Mouse (Mus musculus): ENCODE measurements around the gene Stra6. TPM values are rescaled to one million over a fixed set of nuclear protein-coding genes. Genes with fewer than 3 reads are reported as not detected.

Stra6 gene
- polyA plus RNA-seq, 1 experiment from 2014 or later = 47.5 TPM

- Histone ChIP-seq H3K4me2 (no peak overlapping the region), H3K36me3 (no peaks in the 10 kb centered on the region), H3K27ac (replicated peaks) (no peak overlapping the region), H3K4me3 (no peak overlapping the region), H3K27me3 (peaks cover 3% of the 10 kb centered on the region; the same call in 1 of the 2 replicates), H3K4me1 (replicated peaks) (peaks cover 15% of the 10 kb centered on the region), H3K9ac (no peak overlapping the region), H3K9me3 (peaks cover 4% of the 10 kb centered on the region; the same call in 1 of the 2 replicates)
- 66% methylated on average over 5 of the region's 5 CpGs for WGBS
- ATAC-seq (ENCODE audit: low read depth) = no peak
These were observed 99.6 kb downstream of the Stra6 start for GRCm38 (mm10) chr9:58163146-58163545.

DNA sequence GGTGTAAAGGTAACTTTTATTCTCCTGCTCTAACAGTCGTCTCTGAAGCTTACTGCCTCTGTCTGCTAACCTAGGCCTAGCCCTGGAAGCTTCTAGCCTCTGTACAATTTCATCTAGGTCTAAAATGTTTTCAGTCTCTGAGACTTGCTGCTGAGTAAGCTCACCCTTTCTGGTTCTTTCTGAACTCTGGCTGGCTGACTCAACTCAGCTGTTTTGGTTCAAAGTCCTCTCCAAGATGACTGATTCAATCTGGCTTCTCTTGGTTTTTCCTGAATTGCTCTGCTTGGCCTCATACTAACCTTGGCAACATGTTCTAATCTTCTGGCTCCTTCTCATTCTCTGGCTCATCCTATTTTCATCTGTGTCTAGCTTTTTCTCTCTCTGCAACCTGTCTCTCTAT, 102.2 kb downstream of the Stra6 start:
- Histone ChIP-seq H3K27me3 (0 out of 2 replicates have a peak, but pooled peaks cover 3% of the 10 kb centered on the region), H3K9ac (no peak overlapping the region), H3K27ac (replicated peaks) (no peak overlapping the region), H3K4me3 (no peak overlapping the region), H3K4me2 (no peak overlapping the region), H3K36me3 (no peaks in the 10 kb centered on the region), H3K9me3 (peaks cover 4% of the 10 kb centered on the region; the same call in 1 of the 2 replicates), H3K4me1 (replicated peaks) (peaks cover 5% of the 10 kb centered on the region; the same call in 1 of the 2 replicates)
- ATAC-seq (ENCODE audit: low read depth) = no peak
- WGBS = 84% methylated on average over 1 of the region's 1 CpGs

DNA sequence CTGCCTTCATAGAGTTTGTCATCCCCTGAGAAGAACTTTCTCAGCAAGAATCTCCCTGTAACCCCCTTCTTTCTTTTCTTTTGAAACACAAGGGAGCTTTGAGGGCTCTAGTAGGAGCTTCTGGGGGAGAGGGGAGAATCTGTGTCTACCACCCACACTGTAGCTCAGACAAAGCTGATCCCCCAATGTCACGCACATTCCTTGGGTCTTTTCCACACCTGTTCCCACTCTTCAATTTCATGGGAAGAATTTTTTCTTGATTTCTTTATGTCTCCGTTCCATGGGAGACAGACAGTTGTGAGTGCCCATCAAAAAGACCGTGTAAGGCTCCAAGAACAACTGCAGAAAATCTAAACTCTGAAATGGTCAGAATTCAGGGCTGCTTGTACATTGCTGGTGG, 105.3 kb downstream of the Stra6 start:
- H3K4me3 ChIP-seq = no peak overlapping the region
- H3K27ac ChIP-seq (replicated peaks) = no peak overlapping the region
- H3K4me2 ChIP-seq = no peak overlapping the region
- no peak for ATAC-seq (ENCODE audit: low read depth)
- no peak overlapping the region for H3K9ac ChIP-seq
- no peaks in the 10 kb centered on the region for H3K36me3 ChIP-seq
- H3K9me3 ChIP-seq = peaks cover 4% of the 10 kb centered on the region; the same call in 1 of the 2 replicates
- peaks cover 5% of the 10 kb centered on the region; the same call in 1 of the 2 replicates for H3K4me1 ChIP-seq (replicated peaks)
- WGBS = 75% methylated on average over 3 of the region's 3 CpGs
- no peaks in the 10 kb centered on the region for H3K27me3 ChIP-seq

- Histone ChIP-seq H3K4me2 (no peak overlapping the region), H3K4me1 (replicated peaks) (peaks cover 5% of the 10 kb centered on the region; the same call in 1 of the 2 replicates), H3K9ac (no peak overlapping the region), H3K36me3 (no peaks in the 10 kb centered on the region), H3K27ac (replicated peaks) (no peak overlapping the region), H3K9me3 (peaks cover 4% of the 10 kb centered on the region; the same call in 1 of the 2 replicates), H3K27me3 (no peaks in the 10 kb centered on the region), H3K4me3 (no peak overlapping the region)
- no peak for ATAC-seq (ENCODE audit: low read depth)
- WGBS = 92% methylated on average over 6 of the region's 6 CpGs
These were observed 105.8 kb downstream of the Stra6 start for GRCm38 (mm10) chr9:58169426-58169825.

GRCm38 (mm10) chr9:58172863-58173262, 109.3 kb downstream of the Stra6 start:
- Histone ChIP-seq H3K9me3 (no peaks in the 10 kb centered on the region), H3K27ac (replicated peaks) (no peak overlapping the region), H3K9ac (no peak overlapping the region), H3K4me2 (no peak overlapping the region), H3K4me1 (replicated peaks) (peaks cover 15% of the 10 kb centered on the region), H3K27me3 (no peaks in the 10 kb centered on the region), H3K4me3 (no peak overlapping the region), H3K36me3 (no peaks in the 10 kb centered on the region)
- WGBS = 69% methylated on average over 2 of the region's 2 CpGs
- no peak for ATAC-seq (ENCODE audit: low read depth)

GRCm38 (mm10) chr9:58174818-58175251, 111.2 kb downstream of the Stra6 start:
- 21% methylated on average over 5 of the region's 5 CpGs for WGBS
- Histone ChIP-seq H3K9me3 (no peaks in the 10 kb centered on the region), H3K9ac (no peak overlapping the region), H3K27ac (replicated peaks) (peak overlapping the region; percentile 59), H3K4me1 (replicated peaks) (peaks cover 10% of the 10 kb centered on the region), H3K27me3 (no peaks in the 10 kb centered on the region), H3K36me3 (no peaks in the 10 kb centered on the region), H3K4me2 (no peak overlapping the region), H3K4me3 (no peak overlapping the region)
- peak; percentile 43; the same call in 1 of the 2 replicates for ATAC-seq (ENCODE audit: low read depth)

- Histone ChIP-seq H3K27me3 (no peaks in the 10 kb centered on the region), H3K4me2 (no peak overlapping the region), H3K9me3 (no peaks in the 10 kb centered on the region), H3K4me1 (replicated peaks) (peaks cover 10% of the 10 kb centered on the region), H3K27ac (replicated peaks) (no peak overlapping the region), H3K9ac (no peak overlapping the region), H3K36me3 (no peaks in the 10 kb centered on the region), H3K4me3 (no peak overlapping the region)
- 57% methylated on average over 5 of the region's 5 CpGs for WGBS
- no peak for ATAC-seq (ENCODE audit: low read depth)
These were observed 112.3 kb downstream of the Stra6 start for GRCm38 (mm10) chr9:58175745-58176487.

GRCm38 (mm10) chr9:58177165-58177564, 113.6 kb downstream of the Stra6 start:
- ATAC-seq (ENCODE audit: low read depth) = no peak

DNA sequence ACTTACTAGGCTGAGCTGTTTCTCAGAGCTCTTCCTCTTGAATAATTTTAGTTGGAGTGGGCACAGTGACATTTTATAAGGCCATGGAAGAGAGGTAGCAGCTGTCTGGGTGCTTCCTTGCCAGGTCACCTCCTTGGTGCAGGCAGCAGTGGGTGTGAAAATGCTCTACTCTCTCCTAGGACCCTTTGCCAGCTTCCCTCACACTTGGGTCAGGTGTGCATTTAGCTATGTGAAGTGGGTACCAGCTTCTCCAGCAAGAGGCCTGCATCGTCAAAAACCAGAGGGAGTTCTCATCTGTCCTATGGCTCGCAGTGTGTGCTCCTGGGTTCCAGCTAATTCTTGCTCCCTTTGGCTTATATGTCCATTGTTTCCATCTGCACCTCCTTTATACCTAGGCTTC, 115.8 kb downstream of the Stra6 start:
- Histone ChIP-seq H3K4me1 (replicated peaks) (peaks cover 10% of the 10 kb centered on the region), H3K4me2 (no peak overlapping the region), H3K4me3 (no peak overlapping the region), H3K9ac (no peak overlapping the region), H3K36me3 (no peaks in the 10 kb centered on the region), H3K9me3 (no peaks in the 10 kb centered on the region), H3K27ac (replicated peaks) (no peak overlapping the region), H3K27me3 (no peaks in the 10 kb centered on the region)
- 81% methylated on average over 2 of the region's 2 CpGs for WGBS
- ATAC-seq (ENCODE audit: low read depth) = no peak

More at GRCm38 (mm10) chr9:58177165-58177564, 113.6 kb downstream of the Stra6 start:
- no peaks in the 10 kb centered on the region for H3K36me3 ChIP-seq
- no peak overlapping the region for H3K4me3 ChIP-seq
- H3K4me1 ChIP-seq (replicated peaks) = peaks cover 10% of the 10 kb centered on the region
- H3K9me3 ChIP-seq = no peaks in the 10 kb centered on the region
- 52% methylated on average over 4 of the region's 4 CpGs for WGBS
- no peak overlapping the region for H3K9ac ChIP-seq
- H3K4me2 ChIP-seq = no peak overlapping the region
- no peak overlapping the region for H3K27ac ChIP-seq (replicated peaks)
- H3K27me3 ChIP-seq = no peaks in the 10 kb centered on the region

GRCm38 (mm10) chr9:58184456-58184855, 120.9 kb downstream of the Stra6 start:
- ATAC-seq (ENCODE audit: low read depth) = no peak
- no peaks in the 10 kb centered on the region for H3K4me1 ChIP-seq (replicated peaks)
- H3K9me3 ChIP-seq = no peaks in the 10 kb centered on the region

GRCm38 (mm10) chr9:58194222-58194621, 130.6 kb downstream of the Stra6 start:
- 71% methylated on average over 9 of the region's 9 CpGs for WGBS
- Histone ChIP-seq H3K9me3 (no peaks in the 10 kb centered on the region), H3K27ac (replicated peaks) (no peak overlapping the region), H3K9ac (no peak overlapping the region), H3K4me2 (no peak overlapping the region), H3K4me1 (replicated peaks) (peaks cover 34% of the 10 kb centered on the region), H3K27me3 (peaks cover 74% of the 10 kb centered on the region), H3K36me3 (no peaks in the 10 kb centered on the region), H3K4me3 (no peak overlapping the region)
- no peak for ATAC-seq (ENCODE audit: low read depth)

More at GRCm38 (mm10) chr9:58184456-58184855, 120.9 kb downstream of the Stra6 start:
- Histone ChIP-seq H3K36me3 (no peaks in the 10 kb centered on the region), H3K27ac (replicated peaks) (no peak overlapping the region), H3K4me3 (no peak overlapping the region), H3K4me2 (no peak overlapping the region), H3K27me3 (no peaks in the 10 kb centered on the region), H3K9ac (no peak overlapping the region)
- WGBS = 75% methylated on average over 6 of the region's 6 CpGs

GRCm38 (mm10) chr9:58195671-58196070, 132.1 kb downstream of the Stra6 start:
- no peak for ATAC-seq (ENCODE audit: low read depth)
- WGBS = 20% methylated on average over 1 of the region's 1 CpGs
- Histone ChIP-seq H3K4me1 (replicated peaks) (peaks cover 40% of the 10 kb centered on the region), H3K27ac (replicated peaks) (peak overlapping the region; percentile 9; the same call in 1 of the 2 replicates), H3K4me3 (peak overlapping the region; percentile 37), H3K9ac (peak overlapping the region; percentile 71), H3K9me3 (no peaks in the 10 kb centered on the region), H3K4me2 (peak overlapping the region; percentile 59), H3K36me3 (no peaks in the 10 kb centered on the region), H3K27me3 (peaks cover 86% of the 10 kb centered on the region)

Measured in neural tube, embryonic 13.5 days (tissue).